Mouse (Mus musculus): ENCODE results near the gene Sipa1l3. TPM values are rescaled to one million over a fixed set of nuclear protein-coding genes. Genes with fewer than 3 reads are reported as not detected.

The Sipa1l3 gene
- total RNA-seq, 2 experiments from 2014 or later: 7.0 to 9.2 TPM

DNA sequence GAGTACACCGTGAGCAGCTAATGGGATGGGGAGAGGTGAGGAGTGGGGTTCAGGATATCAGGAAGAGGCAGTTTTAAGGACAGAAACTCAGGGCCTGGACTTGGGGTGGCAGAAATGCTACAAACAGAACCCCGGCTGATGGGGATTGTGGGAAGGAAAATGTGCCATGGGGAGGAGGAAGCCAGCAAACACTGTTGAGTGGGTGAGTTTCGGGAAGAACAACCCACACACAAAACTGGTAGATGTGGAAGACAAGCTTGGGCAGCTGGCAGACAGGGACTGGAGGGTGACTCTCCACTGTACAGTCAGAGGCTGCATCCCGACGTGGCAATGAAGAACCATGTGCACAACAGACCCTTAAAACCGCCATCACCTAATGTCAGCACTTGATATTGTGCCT is 69.6 kb downstream of the Sipa1l3 start:
- Histone ChIP-seq H3K27ac (no peak overlapping the region), H3K4me3 (no peak overlapping the region)
- no peak for TF ChIP-seq CTCF (IDR thresholded peaks at IDR 0.05)
- intact Hi-C loops (cut with DNase I): no loop called here
- DNase-seq: no peak

DNA sequence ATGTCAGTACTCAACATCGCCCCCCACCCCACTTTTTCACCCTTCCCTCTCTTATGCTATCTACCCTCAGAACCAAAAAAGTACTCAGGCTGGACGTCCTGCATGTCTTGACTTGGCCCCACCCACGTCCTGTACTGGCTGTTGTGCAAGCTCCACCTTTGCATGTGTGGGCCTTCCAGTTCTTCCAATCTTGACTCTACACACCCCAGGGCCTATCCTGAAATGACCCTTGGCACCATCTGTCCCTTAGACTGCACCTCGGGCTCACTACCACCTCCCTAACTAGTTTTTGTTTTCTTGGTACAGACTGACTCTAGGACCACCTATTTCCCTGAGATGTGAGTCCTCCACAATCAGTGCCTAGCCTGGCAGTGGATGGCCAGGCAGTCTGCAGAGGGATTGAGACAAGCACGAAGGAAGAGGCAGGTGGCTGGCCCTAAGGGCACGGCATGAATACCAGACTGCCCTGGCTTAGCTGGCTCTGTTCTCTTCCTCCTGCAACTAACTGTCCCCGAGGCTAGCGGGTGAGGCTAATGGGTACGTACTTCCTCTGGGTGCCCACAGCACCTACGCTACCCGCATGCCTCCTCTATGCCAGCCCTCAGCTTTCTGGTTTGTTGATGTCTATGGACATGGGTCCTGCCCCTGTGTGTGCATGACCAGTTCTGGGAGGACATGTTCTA is 71.2 kb downstream of the Sipa1l3 start:
- TF ChIP-seq CTCF (IDR thresholded peaks at IDR 0.05): no peak
- DNase-seq: no peak
- no peak overlapping the region for H3K27ac ChIP-seq
- no peak overlapping the region for H3K4me3 ChIP-seq
- intact Hi-C loops (cut with DNase I): no loop called here

GRCm38 (mm10) chr7:29446156-29446555 is 72.3 kb downstream of the Sipa1l3 start:
- TF ChIP-seq CTCF (IDR thresholded peaks at IDR 0.05): no peak
- Histone ChIP-seq H3K27ac (no peak overlapping the region), H3K4me3 (no peak overlapping the region)
- intact Hi-C loops (cut with DNase I): no loop called here
- no peak for DNase-seq

DNA sequence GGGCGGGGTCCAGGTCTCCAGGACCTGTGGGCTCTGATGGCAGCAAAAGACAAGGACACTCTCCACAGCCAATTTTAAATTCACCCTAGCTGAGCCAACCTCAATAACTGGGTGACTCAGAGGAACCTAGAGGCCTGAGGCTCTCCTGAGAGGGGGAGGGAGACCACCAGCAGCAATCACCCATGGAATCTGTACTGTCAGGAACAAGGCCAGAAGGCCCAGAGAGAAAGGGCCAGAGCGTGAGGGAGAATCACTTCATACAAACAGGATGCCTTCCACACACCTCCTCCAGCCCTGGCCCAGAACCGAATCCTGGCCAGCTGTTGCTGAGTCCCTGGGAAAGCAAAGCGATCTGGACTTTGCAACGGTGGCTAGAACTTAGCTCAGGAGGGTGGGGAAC is 73.9 kb downstream of the Sipa1l3 start:
- no peak for TF ChIP-seq CTCF (IDR thresholded peaks at IDR 0.05)
- H3K4me3 ChIP-seq: no peak overlapping the region
- DNase-seq: no peak
- intact Hi-C loops (cut with DNase I): no loop called here
- peak overlapping the region; percentile 41 for H3K27ac ChIP-seq

GRCm38 (mm10) chr7:29444070-29444469 is 74.4 kb downstream of the Sipa1l3 start:
- no peak for DNase-seq
- no peak for TF ChIP-seq CTCF (IDR thresholded peaks at IDR 0.05)
- Histone ChIP-seq H3K4me3 (no peak overlapping the region), H3K27ac (peak overlapping the region; percentile 41)
- intact Hi-C loops (cut with DNase I): no loop called here

GRCm38 (mm10) chr7:29441793-29442192 is 76.6 kb downstream of the Sipa1l3 start:
- intact Hi-C loops (cut with DNase I): no loop called here
- peak; percentile 71 for DNase-seq
- peak overlapping the region; percentile 49 for H3K4me3 ChIP-seq
- no peak for TF ChIP-seq CTCF (IDR thresholded peaks at IDR 0.05)
- peak overlapping the region; percentile 77 for H3K27ac ChIP-seq

- TF ChIP-seq CTCF (IDR thresholded peaks at IDR 0.05): no peak
- no peak for DNase-seq
- intact Hi-C loops (cut with DNase I): no loop called here
- Histone ChIP-seq H3K27ac (peak overlapping the region; percentile 77), H3K4me3 (no peak overlapping the region)
Measured at GRCm38 (mm10) chr7:29441151-29441550, 77.3 kb downstream of the Sipa1l3 start.

- Histone ChIP-seq H3K4me3 (0 out of 2 replicates have a peak overlapping the region, but pooled peaks have one; percentile 5), H3K27ac (peak overlapping the region; percentile 78)
- no peak for TF ChIP-seq CTCF (IDR thresholded peaks at IDR 0.05)
- DNase-seq: no peak
- intact Hi-C loops (cut with DNase I): loop anchor here (5.0 kb wide), 1 partner anchor 79 kb away; the partner anchor contains the start of gene Sipa1l3
Measured at GRCm38 (mm10) chr7:29438655-29439282, 79.7 kb downstream of the Sipa1l3 start.

DNA sequence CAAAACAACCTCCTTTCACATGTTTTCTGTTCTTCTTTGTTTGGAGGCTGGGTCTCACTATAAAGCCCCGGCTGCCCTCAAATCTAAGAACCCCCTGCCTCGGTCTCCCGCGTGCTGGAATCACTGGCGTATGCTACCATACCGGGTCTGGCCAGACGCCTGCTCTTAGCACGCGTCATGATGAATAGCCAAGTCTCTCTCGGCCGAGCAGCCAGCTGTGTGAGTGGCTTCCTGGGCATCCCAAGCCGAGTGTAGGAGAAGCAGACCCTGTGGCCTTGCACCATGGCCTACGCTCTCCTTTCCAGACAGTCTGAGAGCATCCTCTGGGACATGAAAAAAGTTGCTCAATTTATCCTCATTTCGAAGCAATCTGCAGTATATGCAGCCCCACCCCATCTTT is 80.2 kb downstream of the Sipa1l3 start:
- Histone ChIP-seq H3K4me3 (no peak overlapping the region), H3K27ac (peak overlapping the region; percentile 78)
- intact Hi-C loops (cut with DNase I): loop anchor here (5.0 kb wide), 1 partner anchor 79 kb away; the partner anchor contains the start of gene Sipa1l3
- peak; percentile 54 for DNase-seq
- no peak for TF ChIP-seq CTCF (IDR thresholded peaks at IDR 0.05)

DNA sequence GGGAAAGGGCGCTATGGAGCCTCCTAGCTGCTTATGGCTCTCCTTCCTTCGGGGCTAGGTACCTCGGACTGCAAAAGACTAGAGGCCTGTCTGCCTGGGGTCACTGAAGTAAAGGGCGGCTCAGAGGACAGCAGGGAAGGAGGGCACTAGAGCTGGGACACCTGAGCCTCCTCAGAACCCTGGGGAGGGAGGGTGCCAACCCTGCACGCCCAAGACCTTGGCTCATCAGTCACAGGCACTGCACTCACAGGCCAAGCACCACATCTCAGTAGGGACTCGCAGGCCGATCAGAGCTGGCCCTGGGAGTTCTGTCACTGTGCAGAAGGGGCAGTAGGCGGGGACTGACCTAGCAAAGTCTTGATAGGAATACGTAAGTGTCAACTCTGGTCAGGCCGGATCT is 81.4 kb downstream of the Sipa1l3 start:
- no peak for TF ChIP-seq CTCF (IDR thresholded peaks at IDR 0.05)
- intact Hi-C loops (cut with DNase I): loop anchor here (5.0 kb wide), 1 partner anchor 80 kb away; the partner anchor contains the start of gene Sipa1l3
- H3K4me3 ChIP-seq: no peak overlapping the region
- peak; percentile 83 for DNase-seq
- H3K27ac ChIP-seq: peak overlapping the region; percentile 78

DNA sequence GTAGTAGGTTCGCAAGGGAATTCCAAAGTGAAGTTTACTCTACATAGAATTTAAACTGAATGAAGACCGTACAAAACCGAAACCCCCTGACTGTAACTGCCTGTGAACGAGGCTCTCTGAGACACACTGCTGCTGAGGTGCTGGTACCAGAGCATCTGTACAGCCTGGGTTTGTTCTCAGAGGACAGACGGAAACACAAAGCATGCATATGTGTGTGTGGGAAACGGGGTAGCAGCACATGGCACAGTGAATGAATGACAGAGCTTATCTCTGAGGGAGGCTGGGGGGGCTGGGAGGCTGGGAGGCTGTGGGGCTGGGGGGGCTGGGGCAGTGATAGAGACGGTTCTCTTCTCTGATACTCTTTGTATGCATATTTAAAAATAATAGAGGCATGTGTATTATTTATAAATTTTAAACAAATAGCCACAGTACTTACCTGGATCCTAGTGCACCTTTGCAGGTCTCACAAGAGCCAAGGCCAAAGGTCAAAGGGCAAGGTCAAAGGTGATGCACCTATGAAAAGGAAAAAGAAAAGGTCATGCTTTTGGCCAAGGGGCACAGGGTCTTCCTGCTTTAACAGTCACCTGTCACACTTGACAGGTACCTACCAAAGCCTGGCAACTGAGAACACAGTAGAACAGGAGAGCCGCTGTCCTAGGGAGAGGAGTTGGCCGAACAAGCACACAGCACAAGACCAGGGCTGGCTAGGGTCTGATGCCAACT is 84.0 kb downstream of the Sipa1l3 start:
- intact Hi-C loops (cut with DNase I): loop anchor here (5.0 kb wide), 1 partner anchor 83 kb away; the partner anchor contains the start of gene Sipa1l3
- no peak for DNase-seq
- Histone ChIP-seq H3K4me3 (no peak overlapping the region), H3K27ac (peak overlapping the region; percentile 82; the same call in 1 of the 2 replicates)
- TF ChIP-seq CTCF (IDR thresholded peaks at IDR 0.05): no peak

DNA sequence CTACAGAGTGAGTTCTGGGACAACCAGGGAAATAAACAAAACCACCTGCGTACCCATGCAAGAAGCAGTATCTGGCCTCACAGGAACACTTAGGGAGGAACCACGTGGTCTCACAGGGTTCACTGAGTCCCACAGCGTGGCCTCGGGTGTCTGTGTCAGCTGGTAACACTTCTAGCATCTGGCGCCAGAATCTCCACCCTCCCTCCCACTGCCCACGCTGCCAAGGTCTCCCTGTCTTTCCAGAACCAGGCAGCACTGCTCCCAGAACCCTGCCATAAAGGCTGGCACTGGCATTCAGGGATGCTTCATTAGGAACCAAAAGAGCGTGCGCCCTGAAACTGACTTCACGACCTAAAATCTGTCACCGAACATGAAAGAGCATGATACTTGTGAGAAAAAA is 84.7 kb downstream of the Sipa1l3 start:
- Histone ChIP-seq H3K4me3 (no peak overlapping the region), H3K27ac (peak overlapping the region; percentile 82)
- no peak for DNase-seq
- TF ChIP-seq CTCF (IDR thresholded peaks at IDR 0.05): no peak
- intact Hi-C loops (cut with DNase I): no loop called here

Measured in gastrocnemius, adult 2 months (tissue).